8 mouse cellular contexts compared by ENCODE assay signal in the genomic region with DNA sequence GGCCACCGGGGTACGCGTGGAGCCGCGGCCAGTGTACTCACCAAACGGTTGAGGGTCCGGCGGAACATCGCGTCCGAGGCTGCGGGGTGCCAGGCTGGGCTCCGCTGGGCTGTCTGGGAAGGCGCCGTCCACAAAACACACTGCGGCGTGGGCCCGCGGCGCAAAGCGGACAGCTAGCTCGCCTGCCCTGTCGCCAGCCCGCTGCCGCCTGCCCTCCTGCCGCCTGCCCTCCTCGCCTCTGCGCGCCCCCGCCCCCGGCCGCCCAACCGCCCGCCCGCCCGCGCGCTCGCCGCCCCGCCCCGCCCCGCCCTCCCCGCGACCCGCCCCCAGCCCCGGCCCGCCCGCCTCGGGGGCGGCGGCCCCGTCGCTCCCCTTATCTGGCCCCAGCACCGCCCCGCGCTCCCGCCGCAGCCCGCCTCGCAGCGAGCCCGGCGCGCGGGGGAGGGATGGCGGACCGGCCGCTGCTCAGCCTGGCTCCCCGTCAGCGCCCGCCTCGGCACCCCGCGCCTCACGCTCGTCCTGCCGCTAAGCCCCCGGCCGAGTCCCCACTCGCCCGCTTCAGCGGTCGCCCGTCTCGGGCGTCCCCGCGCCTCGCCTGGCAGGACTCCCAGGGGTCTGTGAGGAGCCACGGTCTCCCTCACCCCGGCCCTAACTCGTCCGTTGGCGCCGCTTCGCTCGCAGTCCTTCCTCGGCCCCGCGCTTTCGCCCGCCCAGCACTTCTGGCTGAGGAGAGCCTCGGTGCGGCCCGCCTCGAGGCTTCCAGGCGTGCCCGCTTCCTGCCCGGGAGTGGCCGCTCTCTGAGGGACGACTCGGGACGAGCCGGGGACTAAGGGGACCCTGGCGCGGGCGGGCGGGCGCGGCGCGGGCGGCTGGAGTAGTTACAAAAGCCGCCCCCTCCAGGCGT.
DNase-seq lines count a peak whose midpoint lies in the region; ATAC-seq lines count a peak whose summit lies in the region.

No protein-coding gene starts in this region.

- no peaks in the 10 kb centered on the region for H3K27me3 ChIP-seq in hindbrain, embryonic 11.5 days (ENCODE audit: control insufficient read depth, insufficient read depth, low read length)

- H3K4me1 ChIP-seq in hindbrain, embryonic 11.5 days (replicated peaks; ENCODE audit: control insufficient read depth, insufficient read depth, low read length), result no peaks in the 10 kb centered on the region

- peak overlapping the region; percentile 88 for H3K9ac ChIP-seq in hindbrain, embryonic 11.5 days (ENCODE audit: low read depth, low read length)

- WGBS in hindbrain, embryonic 11.5 days, result 15% methylated on average over 44 of the region's 126 CpGs

- peak; percentile 82 for ATAC-seq in hindbrain, embryonic 11.5 days (ENCODE audit: low FRiP score)

- peak overlapping the region; percentile 46 for H3K4me2 ChIP-seq in hindbrain, embryonic 11.5 days (replicated peaks; ENCODE audit: low read depth, low read length)

- H3K4me3 ChIP-seq in hindbrain, embryonic 11.5 days (ENCODE audit: low read depth, low read length), result peak overlapping the region; percentile 59

- peak overlapping the region; percentile 92 for H3K27ac ChIP-seq in hindbrain, embryonic 11.5 days (ENCODE audit: low read depth, low read length)

- H3K9me3 ChIP-seq in hindbrain, embryonic 11.5 days (ENCODE audit: control insufficient read depth, low read length), result no peaks in the 10 kb centered on the region

- no peaks in the 10 kb centered on the region for H3K36me3 ChIP-seq in hindbrain, embryonic 11.5 days (ENCODE audit: control insufficient read depth, insufficient read depth, low read length)

- DNase-seq in R1 (ENCODE audit: low read depth, low spot score), result peak; percentile 24
- DNase-seq in cerebellum, adult 9-10 months, result peak; percentile 57
- DNase-seq in forelimb bud, embryonic 11.5 days (ENCODE audit: low read depth, low spot score), result peak; percentile 31
- DNase-seq in hindbrain, embryonic 11.5 days (ENCODE audit: low spot score), result peak; percentile 70
- peak; percentile 17 to 29 for DNase-seq in layer of hippocampus, postnatal 25 days (ENCODE audit: extremely low spot score in 1 of 2, low spot score in 1 of 2)
- DNase-seq in lung, postnatal 4 days, result peak; percentile 72 to 85
- peak; percentile 6 to 12 for DNase-seq in right cerebral cortex, adult 2 months (ENCODE audit: low spot score in 2 of 2)
- DNase-seq in urinary bladder, postnatal 10 days (ENCODE audit: low spot score), result peak; percentile 10

Comparison
In these comparisons a context has a peak if more than half of its experiments do, and no peak if none do; other contexts are left out.
1. Peak in every context shown above with its lines: DNase-seq, ATAC-seq, H3K4me3 ChIP-seq and H3K27ac ChIP-seq.
2. DNase-seq: peak in every context shown above with its lines; median percentile 78 in lung, postnatal 4 days; 70 in hindbrain, embryonic 11.5 days; 57 in cerebellum, adult 9-10 months; 31 in forelimb bud, embryonic 11.5 days; 24 in R1; 23 in layer of hippocampus, postnatal 25 days; 10 in urinary bladder, postnatal 10 days; 9 in right cerebral cortex, adult 2 months.